Mouse (Mus musculus): ENCODE results near the gene Gm49450. TPM values are rescaled to one million over a fixed set of nuclear protein-coding genes. Genes with fewer than 3 reads are reported as not detected.
"Not testable (repeated sequence)": the region's sequence is repeated elsewhere in the genome, so short reads cannot be mapped to it uniquely, and the experiment has no call there.

The Gm49450 gene
- polyA plus RNA-seq, 1 experiment from 2014 or later: not detected

DNA sequence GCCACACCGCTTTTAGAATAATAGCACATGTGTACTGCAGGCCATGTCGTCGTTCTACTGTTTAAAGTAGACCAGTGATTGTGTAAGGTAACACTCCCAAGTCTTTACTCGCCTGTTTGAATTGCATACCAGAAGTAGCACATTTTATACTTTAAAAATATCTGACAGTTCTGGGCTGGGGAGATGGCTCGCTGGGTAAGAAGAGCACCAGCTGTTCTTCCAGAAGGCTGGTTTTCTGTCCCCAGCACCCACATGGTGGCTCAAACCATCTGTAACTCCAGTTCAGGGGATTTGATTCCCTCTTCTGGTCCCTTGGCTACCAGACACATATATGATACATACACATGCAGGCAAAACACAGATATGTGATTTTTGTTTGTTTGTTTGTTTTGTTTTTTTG lies 4.1 kb upstream of the Gm49450 start:
- Histone ChIP-seq H3K4me3 (replicated peaks; ENCODE audit: low read length) (no peak overlapping the region), H3K4me1 (ENCODE audit: control insufficient read depth, insufficient read depth, low read length) (no peaks in the 10 kb centered on the region), H3K36me3 (ENCODE audit: control insufficient read depth, insufficient read depth, low read length) (no peaks in the 10 kb centered on the region), H3K27ac (ENCODE audit: low read length) (no peak overlapping the region), H3K9me3 (replicated peaks; ENCODE audit: control insufficient read depth, low read length) (no peaks in the 10 kb centered on the region), H3K27me3 (ENCODE audit: control insufficient read depth, insufficient read depth, low read length) (no peaks in the 10 kb centered on the region), H3K4me2 (ENCODE audit: low read depth, low read length) (no peak overlapping the region), H3K9ac (ENCODE audit: low read length) (no peak overlapping the region)
- 57% methylated on average over 5 of the region's 5 CpGs for WGBS
- ATAC-seq (ENCODE audit: insufficient read depth, low FRiP score): no peak

DNA sequence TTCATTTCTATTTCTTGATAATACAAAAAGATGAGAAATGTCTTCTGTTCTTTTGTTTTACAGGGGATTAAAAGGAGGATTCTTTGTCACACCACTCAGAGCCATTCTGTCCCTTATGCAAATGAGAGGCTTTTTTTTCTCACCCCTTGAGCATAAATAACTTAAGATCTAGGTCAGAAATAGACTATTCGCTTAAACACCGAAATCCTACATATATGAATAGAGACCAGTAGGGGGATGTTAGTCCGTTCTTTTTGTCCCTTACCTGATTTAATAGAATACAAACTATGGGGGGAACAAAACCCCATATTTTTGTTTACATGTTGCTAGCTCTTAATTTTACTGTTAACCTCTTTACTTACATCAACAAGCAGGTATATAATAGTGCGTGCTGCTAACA lies 2.6 kb upstream of the Gm49450 start:
- H3K9me3 ChIP-seq (replicated peaks; ENCODE audit: control insufficient read depth, low read length): no peaks in the 10 kb centered on the region
- H3K36me3 ChIP-seq (ENCODE audit: control insufficient read depth, insufficient read depth, low read length): no peaks in the 10 kb centered on the region
- no peak overlapping the region for H3K4me3 ChIP-seq (replicated peaks; ENCODE audit: low read length)
- no peak overlapping the region for H3K4me2 ChIP-seq (ENCODE audit: low read depth, low read length)
- no peak overlapping the region for H3K9ac ChIP-seq (ENCODE audit: low read length)
- WGBS: 93% methylated on average over 4 of the region's 4 CpGs
- 0 out of 2 replicates have a peak, but pooled peaks cover 2% of the 10 kb centered on the region for H3K4me1 ChIP-seq (ENCODE audit: control insufficient read depth, insufficient read depth, low read length)
- no peaks in the 10 kb centered on the region for H3K27me3 ChIP-seq (ENCODE audit: control insufficient read depth, insufficient read depth, low read length)
- ATAC-seq (ENCODE audit: insufficient read depth, low FRiP score): no peak
- no peak overlapping the region for H3K27ac ChIP-seq (ENCODE audit: low read length)

DNA sequence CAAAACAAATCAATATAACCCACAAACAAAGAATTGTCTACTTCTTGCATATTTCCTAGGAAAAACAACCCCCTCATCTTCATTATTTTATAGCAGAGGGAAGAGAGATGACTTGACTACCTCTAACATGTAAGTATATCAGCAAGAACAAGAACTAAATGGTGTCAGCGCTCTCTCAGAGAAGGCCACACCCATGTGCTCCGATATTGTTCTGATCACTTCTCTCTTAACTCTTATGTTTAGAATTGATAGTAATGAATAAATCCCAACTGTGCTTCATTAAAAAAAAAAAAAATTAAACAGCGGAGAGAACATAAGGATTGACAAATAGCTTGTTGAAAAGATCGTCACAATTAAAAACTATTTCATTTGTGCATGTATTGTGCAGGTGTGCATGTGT lies 2.0 kb upstream of the Gm49450 start:
- Histone ChIP-seq H3K4me2 (ENCODE audit: low read depth, low read length) (no peak overlapping the region), H3K4me3 (replicated peaks; ENCODE audit: low read length) (no peak overlapping the region), H3K36me3 (ENCODE audit: control insufficient read depth, insufficient read depth, low read length) (no peaks in the 10 kb centered on the region), H3K9ac (ENCODE audit: low read length) (no peak overlapping the region), H3K27me3 (ENCODE audit: control insufficient read depth, insufficient read depth, low read length) (no peaks in the 10 kb centered on the region), H3K4me1 (ENCODE audit: control insufficient read depth, insufficient read depth, low read length) (0 out of 2 replicates have a peak, but pooled peaks cover 2% of the 10 kb centered on the region), H3K9me3 (replicated peaks; ENCODE audit: control insufficient read depth, low read length) (no peaks in the 10 kb centered on the region), H3K27ac (ENCODE audit: low read length) (no peak overlapping the region)
- no peak for ATAC-seq (ENCODE audit: insufficient read depth, low FRiP score)
- WGBS: 70% methylated on average over 4 of the region's 4 CpGs

DNA sequence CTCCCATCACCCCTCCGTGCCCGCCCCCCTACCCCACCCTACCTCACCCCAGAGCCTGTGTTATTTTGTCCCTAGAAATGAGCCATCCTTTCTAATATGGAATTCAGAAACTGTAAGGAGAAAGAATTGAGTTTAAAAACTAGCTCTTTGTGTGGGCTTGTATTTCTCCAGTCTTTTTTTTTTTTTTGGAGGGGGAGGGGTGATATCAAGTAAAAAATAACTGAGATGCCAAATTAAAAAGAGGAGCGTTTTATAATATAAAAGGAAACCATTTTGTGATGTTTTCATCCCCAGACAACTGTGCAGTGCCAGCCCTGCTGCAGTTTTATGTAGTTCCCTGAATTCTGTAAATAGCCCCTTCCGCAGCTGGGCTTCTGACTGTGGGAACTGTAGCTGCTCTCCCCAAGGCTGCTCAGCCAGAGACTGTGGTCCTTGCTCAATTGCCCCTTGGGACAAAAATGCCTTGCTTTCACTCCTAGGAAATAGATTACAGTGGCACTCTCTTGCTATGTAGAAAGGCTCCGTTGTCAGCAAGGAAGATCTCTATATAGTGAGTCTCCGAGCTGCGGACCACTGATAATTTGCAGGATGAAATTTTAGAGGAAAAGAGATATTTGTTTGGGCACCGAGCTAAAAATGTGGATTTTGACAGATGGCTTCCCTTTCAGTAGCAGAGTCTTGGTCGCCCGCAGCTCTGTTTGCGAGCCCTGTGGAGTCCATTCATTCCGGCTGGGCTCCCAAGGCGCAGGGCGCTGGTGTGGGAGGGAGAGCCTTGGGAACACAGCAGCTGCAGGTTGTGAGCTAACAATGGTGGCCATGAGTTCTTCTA lies 1.3 kb upstream of the Gm49450 start:
- peak overlapping the region; percentile 59 for H3K27ac ChIP-seq (ENCODE audit: low read length)
- ATAC-seq (ENCODE audit: insufficient read depth, low FRiP score): no peak
- 29% methylated on average over 14 of the region's 14 CpGs for WGBS
- 0 out of 2 replicates have a peak overlapping the region, but pooled peaks have one; percentile 10 for H3K4me3 ChIP-seq (replicated peaks; ENCODE audit: low read length)
- 0 out of 2 replicates have a peak, but pooled peaks cover 2% of the 10 kb centered on the region for H3K4me1 ChIP-seq (ENCODE audit: control insufficient read depth, insufficient read depth, low read length)
- peak overlapping the region; percentile 30 for H3K9ac ChIP-seq (ENCODE audit: low read length)
- no peaks in the 10 kb centered on the region for H3K36me3 ChIP-seq (ENCODE audit: control insufficient read depth, insufficient read depth, low read length)
- peak overlapping the region; percentile 30 for H3K4me2 ChIP-seq (ENCODE audit: low read depth, low read length)
- H3K27me3 ChIP-seq (ENCODE audit: control insufficient read depth, insufficient read depth, low read length): no peaks in the 10 kb centered on the region
- H3K9me3 ChIP-seq (replicated peaks; ENCODE audit: control insufficient read depth, low read length): no peaks in the 10 kb centered on the region

DNA sequence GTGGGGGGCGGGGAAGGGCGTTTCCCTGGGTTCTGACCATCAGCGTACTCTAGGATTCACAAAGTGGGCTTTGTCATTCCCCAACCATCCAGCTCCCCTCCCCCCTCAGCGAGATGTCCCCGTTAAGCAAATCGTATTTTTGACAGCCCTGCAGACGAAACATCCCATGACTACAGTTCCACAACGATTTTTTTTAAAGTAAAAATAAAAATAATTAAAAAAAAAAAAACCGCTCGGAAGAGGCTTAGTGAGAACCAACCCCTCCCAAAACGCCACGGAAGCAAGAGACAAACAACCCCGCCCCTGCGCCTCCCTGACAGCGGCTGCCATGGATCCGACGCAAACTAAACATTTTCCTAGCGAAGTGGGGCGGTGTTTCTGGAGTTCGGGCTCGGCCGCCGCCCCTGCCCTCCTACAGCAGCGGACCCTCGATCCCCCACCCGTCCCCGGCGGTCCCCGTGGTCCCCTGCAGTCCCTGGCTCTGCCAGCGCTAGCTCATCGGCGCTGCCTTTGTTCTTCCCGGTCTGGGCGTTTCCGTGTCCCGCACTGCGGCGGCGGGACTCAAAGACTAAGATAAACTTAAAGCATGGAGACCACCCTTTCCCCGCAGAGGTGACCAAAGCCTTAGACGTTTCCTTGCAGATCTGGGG lies 475 bp downstream of the Gm49450 start:
- peak; percentile 58 for ATAC-seq (ENCODE audit: insufficient read depth, low FRiP score)
- no peaks in the 10 kb centered on the region for H3K27me3 ChIP-seq (ENCODE audit: control insufficient read depth, insufficient read depth, low read length)
- under 1% methylated on average over 41 of the region's 41 CpGs for WGBS

DNA sequence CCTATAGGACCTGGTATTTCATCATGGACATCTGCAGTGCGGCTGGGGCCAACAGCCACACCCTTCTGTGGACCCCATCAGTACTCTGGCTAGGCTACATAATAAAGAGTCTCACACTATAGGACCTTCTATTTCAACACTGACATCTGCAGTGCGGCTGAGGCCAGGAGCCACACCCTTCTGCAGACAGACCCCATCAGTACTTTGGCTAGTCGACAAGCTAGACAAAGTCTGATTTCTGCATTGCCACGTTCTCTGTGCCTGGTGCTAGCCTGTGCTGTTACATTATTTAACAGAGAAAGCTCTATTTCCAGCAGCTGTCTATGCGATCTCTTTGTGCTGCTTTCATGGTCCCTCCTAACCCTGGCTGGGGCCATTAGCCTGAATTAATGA lies 1.3 kb downstream of the Gm49450 start:
- peak; percentile 23; the same call in 1 of the 2 replicates for ATAC-seq (ENCODE audit: insufficient read depth, low FRiP score)
- no peaks in the 10 kb centered on the region for H3K36me3 ChIP-seq (ENCODE audit: control insufficient read depth, insufficient read depth, low read length)
- H3K27ac ChIP-seq (ENCODE audit: low read length): peak overlapping the region; percentile 74
- no peaks in the 10 kb centered on the region for H3K27me3 ChIP-seq (ENCODE audit: control insufficient read depth, insufficient read depth, low read length)
- H3K4me3 ChIP-seq (replicated peaks; ENCODE audit: low read length): peak overlapping the region; percentile 89
- H3K4me1 ChIP-seq (ENCODE audit: control insufficient read depth, insufficient read depth, low read length): 0 out of 2 replicates have a peak, but pooled peaks cover 2% of the 10 kb centered on the region
- no peaks in the 10 kb centered on the region for H3K9me3 ChIP-seq (replicated peaks; ENCODE audit: control insufficient read depth, low read length)
- 17% methylated on average over 5 of the region's 5 CpGs for WGBS
- peak overlapping the region; percentile 44 for H3K4me2 ChIP-seq (ENCODE audit: low read depth, low read length)
- peak overlapping the region; percentile 44 for H3K9ac ChIP-seq (ENCODE audit: low read length)

More for the DNA sequence above, 475 bp downstream of the Gm49450 start:
- Histone ChIP-seq H3K9ac (ENCODE audit: low read length) (peak overlapping the region; percentile 93), H3K27ac (ENCODE audit: low read length) (peak overlapping the region; percentile 97), H3K4me1 (ENCODE audit: control insufficient read depth, insufficient read depth, low read length) (0 out of 2 replicates have a peak, but pooled peaks cover 2% of the 10 kb centered on the region), H3K4me3 (replicated peaks; ENCODE audit: low read length) (peak overlapping the region; percentile 89), H3K4me2 (ENCODE audit: low read depth, low read length) (peak overlapping the region; percentile 44), H3K36me3 (ENCODE audit: control insufficient read depth, insufficient read depth, low read length) (no peaks in the 10 kb centered on the region), H3K9me3 (replicated peaks; ENCODE audit: control insufficient read depth, low read length) (no peaks in the 10 kb centered on the region)

DNA sequence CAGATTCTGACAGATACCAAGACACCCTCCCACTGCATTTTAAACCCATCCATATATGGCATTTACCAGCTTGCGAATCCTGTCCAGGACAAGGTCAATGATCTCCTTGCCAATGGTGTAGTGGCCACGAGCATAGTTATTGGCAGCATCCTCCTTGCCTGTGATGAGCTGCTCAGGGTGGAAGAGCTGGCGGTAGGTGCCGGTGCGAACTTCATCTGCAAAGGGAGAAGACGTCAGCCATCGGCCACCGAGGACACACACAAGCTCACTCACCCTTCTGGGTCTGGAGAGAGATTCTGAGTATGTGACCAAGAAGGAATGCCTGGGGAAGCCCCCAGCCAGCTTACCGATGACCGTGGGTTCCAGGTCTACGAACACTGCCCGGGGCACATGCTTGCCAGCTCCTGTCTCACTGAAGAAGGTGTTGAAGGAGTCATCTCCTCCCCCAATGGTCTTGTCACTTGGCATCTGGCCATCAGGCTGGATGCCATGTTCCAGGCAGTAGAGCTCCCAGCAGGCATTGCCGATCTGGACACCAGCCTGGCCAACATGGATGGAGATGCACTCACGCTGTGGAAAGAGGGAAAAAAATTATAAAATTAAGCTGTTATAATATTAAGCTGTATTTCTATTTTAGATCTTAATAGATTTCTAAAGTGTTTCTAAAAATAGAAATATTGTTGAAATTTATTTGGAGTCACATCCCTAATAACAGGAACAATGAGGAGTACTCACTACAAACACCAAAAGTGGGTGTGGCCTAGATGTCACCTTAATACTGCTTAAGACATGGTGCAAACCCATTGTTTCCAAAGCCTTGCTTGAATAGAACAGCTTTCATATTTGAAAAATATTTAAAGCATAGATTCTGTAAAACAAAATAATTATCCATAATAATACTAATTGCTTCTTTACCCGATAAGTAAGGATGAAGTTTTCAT lies 2.0 kb downstream of the Gm49450 start:
- not testable (repeated sequence) for H3K27ac ChIP-seq (ENCODE audit: low read length)

DNA sequence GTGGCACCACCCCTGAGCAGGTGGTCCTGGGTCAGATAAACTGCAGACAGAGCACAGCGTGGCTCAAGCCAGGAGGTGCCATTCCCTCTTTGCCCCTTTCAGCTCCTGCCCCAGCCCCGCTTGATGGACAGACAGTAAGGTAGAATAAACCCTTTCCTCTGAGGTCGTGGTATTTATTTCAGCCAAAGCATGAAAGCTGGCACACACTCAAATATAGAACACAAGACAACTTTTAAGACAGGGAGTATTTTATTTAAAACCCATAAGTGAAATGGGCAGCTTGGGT lies 3.8 kb downstream of the Gm49450 start:
- 66% methylated on average over 3 of the region's 3 CpGs for WGBS
- no peak for ATAC-seq (ENCODE audit: insufficient read depth, low FRiP score)

More for the DNA sequence above, 2.0 kb downstream of the Gm49450 start:
- H3K4me3 ChIP-seq (replicated peaks; ENCODE audit: low read length): peak overlapping the region; percentile 89
- not testable (repeated sequence) for ATAC-seq (ENCODE audit: insufficient read depth, low FRiP score); H3K36me3 ChIP-seq (ENCODE audit: control insufficient read depth, insufficient read depth, low read length); H3K27me3 ChIP-seq (ENCODE audit: control insufficient read depth, insufficient read depth, low read length); H3K9me3 ChIP-seq (replicated peaks; ENCODE audit: control insufficient read depth, low read length); H3K4me1 ChIP-seq (ENCODE audit: control insufficient read depth, insufficient read depth, low read length)
- H3K4me2 ChIP-seq (ENCODE audit: low read depth, low read length): peak overlapping the region; percentile 44
- 86% methylated on average over 11 of the region's 15 CpGs for WGBS
- peak overlapping the region; percentile 44 for H3K9ac ChIP-seq (ENCODE audit: low read length)

More for the DNA sequence above, 3.8 kb downstream of the Gm49450 start:
- Histone ChIP-seq H3K4me3 (replicated peaks; ENCODE audit: low read length) (no peak overlapping the region), H3K27me3 (ENCODE audit: control insufficient read depth, insufficient read depth, low read length) (no peaks in the 10 kb centered on the region), H3K4me2 (ENCODE audit: low read depth, low read length) (no peak overlapping the region), H3K36me3 (ENCODE audit: control insufficient read depth, insufficient read depth, low read length) (no peaks in the 10 kb centered on the region), H3K9ac (ENCODE audit: low read length) (no peak overlapping the region), H3K4me1 (ENCODE audit: control insufficient read depth, insufficient read depth, low read length) (0 out of 2 replicates have a peak, but pooled peaks cover 2% of the 10 kb centered on the region), H3K9me3 (replicated peaks; ENCODE audit: control insufficient read depth, low read length) (no peaks in the 10 kb centered on the region), H3K27ac (ENCODE audit: low read length) (no peak overlapping the region)

All from stomach, embryonic 16.5 days (tissue).